Mouse (Mus musculus): ENCODE measurements around the gene Wbp4. TPM values are rescaled to one million over a fixed set of nuclear protein-coding genes. Genes with fewer than 3 reads are reported as not detected.
A peak's percentile ranks its signal among the peaks of the same experiment; 100 is the strongest.

Gene Wbp4
- total RNA-seq, 4 experiments from 2014 or later, result 20.6 to 24.0 (median 21.6) TPM

DNA sequence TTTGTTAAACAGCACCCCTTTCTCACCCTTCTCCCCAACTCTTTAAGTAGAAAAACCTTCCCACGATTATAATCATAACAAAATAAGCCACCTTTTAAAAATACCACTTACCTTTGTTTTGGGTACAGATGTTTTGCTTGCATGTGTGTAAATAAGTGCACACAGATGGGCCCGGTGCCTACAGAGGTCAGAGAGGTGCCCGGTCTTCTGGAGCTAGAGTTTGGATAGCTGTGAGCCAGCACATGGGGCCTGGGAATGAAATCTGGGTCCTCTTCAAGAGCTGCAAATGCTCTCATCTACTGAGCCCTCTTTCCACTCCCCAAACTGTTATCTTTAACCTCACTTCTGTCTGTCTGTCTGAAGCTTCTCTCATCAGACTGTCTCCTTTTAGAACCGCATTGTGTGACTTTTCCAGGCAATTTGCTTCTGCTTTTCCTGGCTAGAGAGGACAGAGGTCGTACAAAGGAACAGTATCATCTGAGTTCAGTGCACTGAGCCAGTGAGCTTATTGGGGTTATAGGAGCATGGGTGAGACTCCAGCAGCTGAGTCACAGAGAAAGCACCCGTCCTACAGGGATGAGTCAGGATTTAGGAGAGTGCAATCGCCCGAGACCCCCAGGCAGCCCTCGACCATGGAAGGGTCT lies 27.5 kb upstream of the Wbp4 start:
- no peak for DNase-seq (ENCODE audit: low spot score)

DNA sequence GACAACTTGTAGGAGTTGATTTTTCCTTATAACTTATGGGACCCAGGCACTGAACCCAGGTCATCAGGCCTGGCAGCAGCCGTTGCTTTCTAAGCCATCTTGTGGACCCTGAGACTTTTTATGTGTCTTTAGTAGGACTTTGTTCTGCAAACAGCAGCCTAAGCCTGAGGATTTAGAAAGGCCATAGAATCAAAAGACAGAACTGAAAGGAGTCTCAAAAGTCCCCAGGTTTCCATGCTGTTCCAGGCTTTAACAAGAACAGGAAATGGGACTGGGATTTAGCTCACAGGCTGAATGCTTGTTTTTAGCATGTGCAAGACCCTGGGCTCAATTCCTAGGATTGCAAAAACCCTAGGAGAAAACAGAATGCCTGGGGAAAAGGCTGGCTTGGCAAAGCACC lies 26.5 kb upstream of the Wbp4 start:
- DNase-seq (ENCODE audit: low spot score), result no peak

DNA sequence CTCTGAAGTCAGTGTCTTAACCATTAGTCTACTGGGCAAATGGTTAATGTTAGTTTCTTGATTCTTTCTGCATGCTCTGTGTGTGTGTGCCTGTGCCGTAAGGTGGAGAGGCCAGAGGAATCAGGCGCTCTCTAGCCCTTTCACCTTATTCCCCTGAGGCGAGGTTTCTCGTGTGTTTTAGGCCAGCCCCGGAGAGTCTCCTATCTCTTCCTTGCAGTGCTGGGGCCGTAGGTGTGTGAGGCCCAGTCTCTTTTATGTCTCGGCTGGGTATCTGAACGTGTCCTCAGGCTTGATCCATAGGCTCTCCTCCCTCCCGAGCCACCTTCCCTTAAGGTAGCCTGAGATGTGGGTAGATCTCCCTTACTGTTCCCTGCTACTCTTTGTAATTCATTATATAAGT lies 24.9 kb upstream of the Wbp4 start:
- DNase-seq (ENCODE audit: low spot score), result no peak

DNA sequence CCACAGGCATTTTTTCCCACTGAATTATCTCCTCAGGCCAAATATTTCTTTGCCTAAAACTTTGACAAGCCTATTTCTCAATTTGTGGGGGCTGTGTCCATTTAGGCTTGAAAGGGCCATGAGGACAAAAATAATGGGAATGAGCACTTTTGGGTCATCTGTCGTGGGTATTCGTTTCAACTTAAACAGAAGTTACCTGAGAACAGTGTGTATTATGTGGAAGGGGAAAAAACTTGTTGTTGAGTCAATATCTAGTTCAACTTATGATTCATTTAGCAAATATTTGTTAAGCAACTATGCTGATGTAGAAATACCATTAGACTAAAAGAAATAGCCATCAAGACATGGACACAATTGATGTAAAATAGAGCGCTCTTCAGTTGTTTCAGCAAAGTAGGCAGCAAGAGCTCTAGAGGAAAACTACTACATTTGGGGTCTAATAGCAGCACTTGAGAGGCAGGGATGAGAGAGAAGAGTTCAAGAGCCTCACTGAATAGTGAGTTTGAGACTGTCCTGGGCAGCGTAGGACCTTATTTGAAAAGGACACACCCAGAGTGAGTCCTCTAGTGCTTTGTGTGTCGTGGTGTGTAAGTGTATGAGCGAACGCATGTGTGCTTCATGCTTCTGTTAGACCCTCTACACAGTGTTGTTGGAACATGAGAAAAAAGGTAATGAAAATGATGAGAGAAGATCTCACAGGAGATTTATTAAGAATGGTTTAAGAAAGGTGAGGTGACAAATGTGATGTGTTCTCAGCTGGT lies 23.1 kb upstream of the Wbp4 start:
- no peak for DNase-seq (ENCODE audit: low spot score)

DNA sequence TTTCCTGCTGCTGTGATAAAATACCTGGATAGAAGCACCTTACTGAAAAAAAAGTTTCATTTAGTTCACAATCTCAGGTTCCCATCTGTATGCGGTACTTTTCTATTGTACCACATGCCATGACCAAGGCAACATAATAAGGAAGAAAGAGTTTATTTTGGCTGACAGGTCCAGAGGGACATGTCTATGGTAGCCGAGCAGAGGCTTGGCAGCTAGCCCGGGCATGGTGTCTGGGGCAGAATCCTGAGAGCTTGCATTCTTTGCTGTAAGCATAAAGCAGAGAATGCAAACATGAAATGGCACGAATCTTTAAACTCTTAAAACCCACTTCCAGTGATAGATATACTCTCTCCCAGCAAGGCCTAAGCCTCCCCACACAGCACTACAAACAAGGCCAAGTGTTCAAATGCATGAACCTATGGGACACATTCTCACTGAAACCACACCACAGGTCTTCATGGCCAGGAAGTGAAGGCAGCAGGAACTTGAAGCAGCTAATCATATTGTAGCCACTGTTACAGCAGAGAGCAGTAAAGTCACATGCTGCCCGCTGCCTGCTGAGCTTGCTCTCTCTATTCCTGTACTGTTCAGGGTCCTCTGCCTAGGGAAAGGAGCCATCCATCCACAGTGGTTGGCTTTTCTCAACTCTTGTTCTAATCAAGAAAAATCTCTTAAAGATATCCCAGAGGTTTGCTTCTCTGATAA lies 22.2 kb upstream of the Wbp4 start:
- no peak for DNase-seq (ENCODE audit: low spot score)

DNA sequence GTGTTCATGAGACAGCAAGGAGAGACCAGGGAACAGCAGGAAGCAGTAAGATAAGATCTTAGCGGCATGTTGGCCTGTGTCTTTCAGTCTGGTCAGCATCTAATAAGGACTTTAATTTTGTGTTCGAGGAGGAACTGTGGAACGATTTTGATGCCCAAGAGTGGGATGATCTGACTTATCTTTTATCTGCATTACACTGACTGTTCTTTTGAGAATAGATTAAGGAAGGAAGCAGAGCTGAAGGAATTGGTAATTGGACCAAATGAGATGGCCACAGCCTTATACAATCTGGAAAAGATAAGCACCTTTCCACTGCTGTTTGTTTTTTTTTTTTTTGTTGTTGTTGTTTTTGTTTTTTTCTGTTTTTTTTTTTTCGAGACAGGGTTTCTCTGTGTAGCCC lies 19.4 kb upstream of the Wbp4 start:
- DNase-seq (ENCODE audit: low spot score), result no peak

DNA sequence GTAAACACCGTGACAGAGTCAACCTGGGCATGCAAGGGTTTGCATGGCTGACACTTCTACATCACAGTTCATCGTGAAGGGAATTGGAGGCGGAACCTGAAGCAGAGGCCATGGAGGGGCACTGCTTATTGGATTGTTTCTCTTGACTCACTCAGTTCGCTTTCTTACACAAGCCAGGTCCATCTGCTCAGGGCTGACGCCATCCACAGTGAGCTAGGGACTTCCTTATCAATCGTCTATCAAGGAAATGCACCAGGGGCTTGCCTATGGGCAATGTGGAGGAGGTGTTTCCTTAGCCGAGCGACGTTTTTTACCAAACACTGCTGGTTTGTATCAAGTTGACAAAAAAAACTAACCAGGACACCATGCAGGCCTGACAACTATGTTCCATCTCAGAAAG lies 18.0 kb upstream of the Wbp4 start:
- DNase-seq (ENCODE audit: low spot score), result no peak

DNA sequence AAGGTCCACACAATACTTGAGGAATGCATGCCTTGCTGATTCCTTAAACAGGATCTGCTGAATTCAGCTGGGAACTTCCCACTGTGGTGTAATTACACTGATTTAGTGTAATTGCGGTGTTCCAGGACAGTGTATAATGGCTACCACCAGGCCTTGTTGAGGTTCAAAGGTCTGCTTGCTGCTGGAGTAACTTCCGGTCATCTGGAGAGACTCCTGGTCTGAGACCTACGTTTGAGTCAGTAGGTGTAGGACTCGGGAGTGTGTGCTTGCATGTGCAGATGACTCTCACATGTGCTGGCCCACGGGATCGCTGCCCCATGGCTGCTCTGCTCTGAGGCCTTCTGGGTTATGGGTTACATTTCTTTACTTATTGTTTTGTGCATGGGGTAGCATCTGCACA lies 13.0 kb upstream of the Wbp4 start:
- no peak for DNase-seq (ENCODE audit: low spot score)

DNA sequence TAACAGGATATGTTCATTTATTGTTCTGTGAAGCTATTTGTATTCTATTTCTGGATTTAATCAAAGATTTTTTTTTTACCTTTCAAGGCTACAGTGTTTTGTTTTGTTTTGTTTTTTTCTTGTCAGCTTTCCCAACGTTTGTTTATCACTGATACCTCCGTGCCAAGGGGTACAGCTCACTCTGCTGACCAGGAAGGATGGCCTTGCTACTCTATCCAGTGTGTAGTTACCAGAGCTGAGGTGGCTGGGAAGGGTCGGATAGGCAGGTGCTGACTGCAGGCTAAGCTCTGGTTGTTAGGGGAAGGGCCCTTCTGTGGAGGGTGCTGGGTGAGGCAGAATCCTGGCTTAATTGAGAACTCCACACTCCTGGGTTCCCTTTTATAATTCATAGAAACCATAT lies 8.9 kb upstream of the Wbp4 start:
- DNase-seq (ENCODE audit: low spot score), result no peak

DNA sequence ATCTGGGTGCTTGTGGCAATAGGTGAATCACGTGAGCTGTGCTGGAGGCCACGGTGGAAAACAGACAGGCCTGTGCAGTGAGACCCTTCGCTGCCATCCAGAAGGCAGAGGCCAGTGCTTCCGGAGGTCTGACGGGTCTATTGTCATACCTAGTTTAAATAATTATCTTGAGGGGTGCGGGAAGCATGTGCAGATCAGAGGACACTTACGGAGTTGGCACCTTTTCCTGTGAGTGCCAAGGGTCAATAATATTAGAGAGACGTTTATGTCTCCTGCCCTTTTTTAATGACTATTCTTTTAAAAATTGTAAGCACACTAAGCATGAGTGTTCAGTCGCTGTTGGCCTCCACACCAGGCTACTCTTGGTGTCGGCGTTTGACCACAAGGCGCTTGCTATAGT lies 7.8 kb upstream of the Wbp4 start:
- DNase-seq (ENCODE audit: low spot score), result no peak

DNA sequence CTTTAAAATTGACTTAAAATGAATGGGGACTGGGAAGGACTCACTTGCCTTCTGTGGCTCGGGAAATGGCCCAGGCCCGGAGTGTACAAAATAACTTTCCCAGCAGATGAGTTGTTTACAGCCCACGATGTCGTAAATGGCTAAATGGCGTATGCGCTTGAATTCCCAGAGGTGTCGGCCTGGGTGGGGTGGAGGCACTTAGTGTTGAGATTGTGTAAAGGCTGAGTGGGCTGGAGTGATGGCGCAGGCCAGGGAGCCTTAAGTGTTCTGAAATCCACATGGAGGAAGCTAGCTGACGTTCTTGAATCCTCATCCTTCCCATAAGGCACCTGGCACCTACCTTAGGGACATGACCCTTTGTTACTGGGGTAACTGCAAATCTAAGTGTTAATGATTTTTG lies 7.2 kb upstream of the Wbp4 start:
- DNase-seq (ENCODE audit: low spot score), result peak; percentile 74

DNA sequence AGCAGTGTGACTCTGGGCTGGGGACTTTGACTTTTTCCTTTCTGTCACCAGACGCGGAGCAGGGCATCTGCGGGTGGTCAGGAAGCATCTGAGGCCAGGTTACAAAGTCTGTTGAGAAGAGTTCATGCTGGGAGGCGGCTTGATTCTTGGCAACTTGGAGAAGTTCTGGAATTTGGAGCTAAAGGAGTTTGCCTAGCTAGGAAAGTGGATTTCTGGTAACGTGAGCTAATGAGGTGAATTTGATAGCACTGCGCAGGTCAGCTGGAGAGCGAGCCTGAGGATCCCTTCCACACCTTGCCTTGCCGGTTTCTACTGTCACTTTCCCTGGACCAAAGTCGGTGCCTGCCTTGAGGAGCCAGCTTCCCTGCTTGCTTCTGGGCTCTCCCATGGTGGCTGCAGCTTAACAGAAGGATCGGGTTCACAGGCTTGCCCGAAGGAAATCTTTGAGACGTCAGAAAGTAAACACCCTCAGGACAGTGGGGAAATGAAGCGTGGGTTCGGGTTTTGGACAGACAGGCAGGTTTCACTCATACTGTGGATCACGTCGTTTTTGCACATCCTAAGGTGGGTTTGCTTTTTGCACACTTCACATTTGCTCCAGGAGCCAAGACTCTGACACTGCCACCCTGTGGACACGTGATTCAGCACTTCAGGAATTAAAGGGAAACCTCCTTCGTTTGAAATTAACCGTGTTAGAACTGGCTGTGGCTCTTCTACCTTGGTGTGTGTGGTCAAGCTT lies 5.8 kb upstream of the Wbp4 start:
- DNase-seq (ENCODE audit: low spot score), result peak; percentile 64

DNA sequence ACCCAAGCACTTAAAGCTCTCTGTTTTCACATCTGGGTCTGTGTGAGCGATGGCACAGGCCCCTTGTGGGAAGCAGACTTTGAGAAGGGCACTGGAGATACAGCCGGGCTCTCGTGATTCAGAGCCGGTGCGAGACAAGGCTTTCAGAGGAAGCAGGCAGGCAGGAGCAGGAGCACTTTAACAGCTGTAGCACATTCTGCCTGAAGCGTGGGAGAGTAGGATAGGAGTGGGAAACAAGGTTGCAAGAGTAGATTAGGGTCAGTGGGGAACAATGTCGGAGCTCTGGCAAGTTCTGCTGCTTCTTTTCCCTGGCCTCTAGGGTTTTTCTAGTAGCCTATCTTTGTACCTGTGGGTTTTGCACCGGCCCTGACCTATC lies 5.3 kb upstream of the Wbp4 start:
- DNase-seq (ENCODE audit: low spot score), result no peak

DNA sequence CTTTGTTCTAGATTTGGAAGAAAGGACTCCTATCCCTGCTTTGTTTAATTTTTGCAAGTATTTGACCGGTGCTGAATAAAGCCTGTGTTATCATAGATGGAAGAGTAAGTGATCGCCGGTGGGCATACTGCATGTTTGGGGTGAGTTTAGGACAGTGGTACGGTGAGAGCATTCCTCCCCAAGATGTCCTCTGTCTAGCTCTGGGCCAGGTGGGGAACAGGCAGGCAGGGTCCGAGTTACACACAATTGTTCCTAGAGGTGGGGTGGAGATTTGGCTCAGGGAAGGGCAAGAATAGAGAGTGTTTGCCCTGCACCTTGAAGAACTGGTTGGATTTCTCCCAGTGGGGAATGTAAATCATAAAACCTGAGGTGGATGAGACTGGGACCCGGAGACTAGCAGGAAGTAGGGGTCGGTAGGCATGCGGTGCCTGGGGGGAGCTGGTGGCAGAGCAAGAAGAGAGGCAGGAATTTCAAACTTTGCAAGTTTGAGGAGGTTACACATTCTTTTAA lies 2.3 kb upstream of the Wbp4 start:
- no peak for DNase-seq (ENCODE audit: low spot score)

DNA sequence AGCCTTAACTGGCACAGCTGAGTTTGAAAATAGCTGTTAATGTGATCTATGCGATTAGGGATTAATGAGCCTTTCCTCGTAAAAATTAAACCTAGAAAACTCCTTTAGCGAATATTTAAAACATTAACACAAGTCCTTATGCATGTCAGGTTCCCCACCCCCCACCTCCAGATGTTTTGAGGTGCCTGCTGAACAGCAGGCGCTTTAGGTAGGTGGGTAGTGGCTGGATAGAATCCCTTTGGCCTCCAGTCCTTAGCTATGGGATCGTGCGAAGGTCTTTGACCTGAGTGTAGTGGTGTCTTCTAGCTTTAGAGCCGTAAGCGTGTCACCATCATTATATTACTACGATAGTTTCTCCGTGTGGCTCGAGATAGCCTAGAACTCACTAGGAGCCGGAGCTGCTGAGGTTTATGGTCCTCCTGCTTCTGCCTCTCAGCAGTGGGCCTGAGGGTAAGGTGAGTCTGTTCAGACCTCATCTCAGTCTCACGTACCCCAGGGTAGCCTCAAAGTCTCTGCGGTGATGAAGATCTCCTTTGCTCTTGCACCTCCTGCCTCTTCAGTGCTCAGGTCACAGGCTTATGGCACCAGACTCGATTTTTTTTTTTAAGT lies 1.5 kb upstream of the Wbp4 start:
- DNase-seq (ENCODE audit: low spot score), result no peak

DNA sequence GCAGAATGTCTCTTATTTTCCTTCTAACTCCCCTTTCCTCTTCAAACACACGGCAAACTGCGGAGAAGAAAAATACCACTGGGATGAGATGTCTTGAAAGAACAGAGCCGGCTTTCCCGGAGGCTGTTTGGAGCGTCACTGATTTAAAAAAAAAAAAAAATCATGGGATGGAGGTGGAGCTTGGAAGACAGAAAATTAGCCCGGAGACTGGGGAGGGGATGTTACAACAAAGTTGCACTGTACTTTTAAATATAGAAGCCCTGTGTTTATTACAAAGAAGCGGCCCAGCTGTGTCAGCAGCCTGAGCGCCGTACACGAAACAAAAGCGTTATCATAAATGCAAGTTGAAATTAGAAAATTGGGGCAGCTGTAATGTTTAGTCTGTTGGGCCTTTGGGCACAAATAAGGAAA lies 936 bp upstream of the Wbp4 start:
- peak; percentile 77 for DNase-seq (ENCODE audit: low spot score)

DNA sequence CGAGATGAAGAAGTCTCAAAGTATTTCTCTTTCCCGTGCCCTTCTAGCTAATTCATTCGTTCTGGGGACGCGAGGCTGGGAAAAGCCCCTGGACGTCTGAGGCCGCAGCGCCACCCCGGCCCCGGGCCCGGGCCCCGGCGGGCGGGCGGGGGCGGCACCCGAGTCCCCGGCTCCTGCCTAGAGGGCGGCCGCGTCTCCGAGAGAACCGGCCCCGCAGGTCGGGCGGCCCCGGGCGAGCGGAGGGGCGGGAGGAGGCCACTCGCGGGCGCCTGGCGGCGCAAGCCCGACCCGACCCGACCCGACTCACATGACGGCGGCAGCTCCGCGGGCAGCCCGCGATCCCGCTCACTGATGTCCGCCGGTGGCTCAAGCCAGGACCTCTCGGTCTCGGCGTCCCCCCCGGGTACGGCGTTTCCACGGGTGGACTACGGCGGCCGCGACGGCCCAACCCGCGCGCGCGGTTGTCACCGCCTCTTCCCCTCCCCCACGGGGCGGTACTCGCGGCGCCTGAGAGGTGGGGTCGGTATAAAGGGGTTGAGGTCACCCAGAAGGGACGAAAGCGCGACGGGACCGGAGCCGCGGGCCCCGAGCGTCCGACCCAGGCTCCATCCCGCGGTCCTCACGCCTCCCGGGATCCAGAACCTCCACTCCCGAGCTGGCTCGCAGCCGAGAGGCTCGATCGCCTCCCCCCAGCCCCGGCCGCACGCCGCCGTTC lies 539 bp downstream of the Wbp4 start, which contains the start of gene Elf1:
Gene Elf1 (plus strand): TSS at position 571 of the 715 bp plus-strand sequence.
- peak; percentile 97 for DNase-seq (ENCODE audit: low spot score)

DNA sequence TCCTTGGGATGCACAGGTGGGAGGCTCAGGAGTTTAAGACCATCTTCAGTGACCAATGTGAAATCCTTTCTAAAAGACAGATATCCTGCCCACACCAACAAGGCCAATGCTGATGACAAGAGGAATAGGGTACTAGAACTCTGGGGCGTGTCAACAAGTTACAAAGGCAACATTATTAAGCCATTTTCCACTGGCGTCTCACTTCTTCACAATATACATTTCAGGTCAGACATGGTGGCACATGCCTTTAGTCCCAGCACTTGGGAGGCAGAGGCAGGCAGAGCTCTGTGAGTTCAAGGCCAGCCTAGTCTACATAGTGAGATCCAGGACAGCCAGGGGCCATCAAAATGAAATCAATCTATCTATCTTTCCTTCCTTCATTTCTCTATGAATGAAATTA lies 7.9 kb downstream of the Wbp4 start:
- no peak for DNase-seq (ENCODE audit: low spot score)

DNA sequence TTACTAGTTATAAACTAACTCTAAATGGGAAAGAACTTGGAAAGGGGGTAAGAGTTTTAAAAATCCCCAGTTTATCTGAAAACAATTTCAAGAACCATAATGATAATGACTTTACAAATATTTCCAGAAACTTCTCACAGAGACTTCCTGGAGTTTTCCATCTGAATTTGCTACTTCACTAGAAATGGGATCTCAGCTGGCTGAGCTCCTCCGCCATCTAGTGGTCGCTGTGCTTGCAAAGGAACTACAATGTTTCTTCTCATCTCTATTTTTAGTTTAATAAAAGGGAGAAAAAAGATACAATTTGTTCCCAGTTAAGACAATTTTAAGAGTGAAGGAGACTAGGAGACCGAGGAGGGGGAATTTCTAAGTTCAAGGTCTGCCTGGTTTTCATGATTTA lies 13.7 kb downstream of the Wbp4 start:
- peak; percentile 68 for DNase-seq (ENCODE audit: low spot score)

DNA sequence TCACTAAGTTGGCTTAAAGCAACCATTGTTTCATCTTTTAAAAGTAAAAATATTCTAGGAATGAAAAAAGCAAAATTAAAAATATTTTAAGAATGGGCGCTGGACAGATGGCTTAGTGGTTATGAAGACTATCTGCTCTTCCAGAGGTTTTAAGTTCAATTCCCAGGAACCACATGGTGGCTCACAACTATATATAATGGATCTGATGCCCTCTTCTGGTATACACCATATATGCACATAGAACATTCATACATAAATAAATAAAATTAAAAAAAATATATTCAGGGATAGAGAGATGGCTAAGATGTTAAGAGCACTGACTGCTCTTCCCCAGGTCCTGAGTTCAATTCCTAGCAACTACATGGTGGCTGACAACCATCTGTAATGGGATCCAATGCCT lies 15.7 kb downstream of the Wbp4 start:
- no peak for DNase-seq (ENCODE audit: low spot score)

DNA sequence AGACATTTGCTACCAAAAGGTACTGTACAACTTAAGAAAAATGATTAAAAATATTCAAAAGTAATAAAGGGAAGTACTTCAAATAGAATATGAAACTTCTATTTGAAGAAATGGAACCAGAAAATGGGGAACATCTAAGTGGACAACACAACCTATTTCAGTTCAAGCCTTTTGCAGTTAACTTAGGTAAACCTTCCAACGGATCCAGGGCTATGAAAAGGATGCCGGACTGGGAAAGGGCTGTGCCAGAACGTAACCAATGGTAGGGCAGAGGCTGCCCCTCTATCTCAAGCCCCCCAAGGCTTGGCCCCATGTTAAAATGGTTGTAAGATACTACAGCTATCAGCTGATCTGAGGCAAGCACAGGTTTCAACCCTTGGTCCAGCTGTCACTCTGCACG lies 20.3 kb downstream of the Wbp4 start:
- DNase-seq (ENCODE audit: low spot score), result no peak

Data from heart, adult 8-10 months (tissue).